Mouse (Mus musculus) regulatory T cell (primary cell): ENCODE measurements at regions not wholly inside any gene's neighbourhood (a gene's known extent, or its start where the extent isn't known, plus 50 kb on each side); places are given as distances from the start of the nearest gene placed in this dataset.

Experiments used
- in situ Hi-C: fragments of 300-600 bp; cut with MboI, MseI; formaldehyde crosslinking; loops from one replicate; pipeline ENCODE4 v1.15.1; 2025; ENCODE audit warnings: high pct_unique_total_duplicates

GRCm38 (mm10) chr10:117579210-117579609 lies 50.1 kb upstream of the Cpm start:
- in situ Hi-C loops = no loop called here

GRCm38 (mm10) chr10:117578696-117579146 lies 50.6 kb upstream of the Cpm start:
- in situ Hi-C loops = no loop called here

DNA sequence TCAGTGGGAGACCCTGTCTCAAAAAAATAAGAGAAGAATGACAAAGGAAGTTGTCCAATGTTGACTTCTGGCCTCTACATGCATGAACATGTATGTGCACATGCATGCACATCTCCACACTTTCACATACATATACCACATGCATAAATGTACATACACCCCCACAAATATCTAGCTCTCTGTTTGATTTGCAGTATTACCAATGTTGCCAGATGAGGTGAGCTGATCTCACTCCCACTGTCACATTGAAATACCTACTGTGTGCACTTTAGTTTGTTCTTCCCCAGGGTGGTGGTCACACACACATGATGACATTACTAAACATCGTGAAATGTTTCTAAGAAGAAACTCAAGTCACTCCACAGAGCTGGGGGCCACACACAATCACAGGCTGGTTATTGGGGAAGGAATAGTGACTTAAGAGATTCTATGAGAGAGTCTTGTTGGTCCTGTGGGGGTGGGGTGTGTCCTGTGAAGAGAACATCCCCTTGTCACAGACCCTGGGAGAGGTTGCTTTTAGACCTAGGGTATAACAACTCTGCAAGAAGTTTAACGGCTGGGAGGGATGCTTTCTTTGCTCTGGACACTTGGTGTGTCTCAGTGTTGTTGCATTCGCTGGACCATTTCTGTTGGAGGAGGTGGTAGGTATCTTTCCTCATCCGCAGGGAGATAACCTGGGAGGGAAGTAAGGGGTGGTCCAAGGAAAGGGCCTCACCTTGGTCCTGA lies 51.2 kb upstream of the Cpm start:
- in situ Hi-C loops = no loop called here

GRCm38 (mm10) chr10:117576881-117577730 lies 52.2 kb upstream of the Cpm start:
- in situ Hi-C loops = no loop called here

DNA sequence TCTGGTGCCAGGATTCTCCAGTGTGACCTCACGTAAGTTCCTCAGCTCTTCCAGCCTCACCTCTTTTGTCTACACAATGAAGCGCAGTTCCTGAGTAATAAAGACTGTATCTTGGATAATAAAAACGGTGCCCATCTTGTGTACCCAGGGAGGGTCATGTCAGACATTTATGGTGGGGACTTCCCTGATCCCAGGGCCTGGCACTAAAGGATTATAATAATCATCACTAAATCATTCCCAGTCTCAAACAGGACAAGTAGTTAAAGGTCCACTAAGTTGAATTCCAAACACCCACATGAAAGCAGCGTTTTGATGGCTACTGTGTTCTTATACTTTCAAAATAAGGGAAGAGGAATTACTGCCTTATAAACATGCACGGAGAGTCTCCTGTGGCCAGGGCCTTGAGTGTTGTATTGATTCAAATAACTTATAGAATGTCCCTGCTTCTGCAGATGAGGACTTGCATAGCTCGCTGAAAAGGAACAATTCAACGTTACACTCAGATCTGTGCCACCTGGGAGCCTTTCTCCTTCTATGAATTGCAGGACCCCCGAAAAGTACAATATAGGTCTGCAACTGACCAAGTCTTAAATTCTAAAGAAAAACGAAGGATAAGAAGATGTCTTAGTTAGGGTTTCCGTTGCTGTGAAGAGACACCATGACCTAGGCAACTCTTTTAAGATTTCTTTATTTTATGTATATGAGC lies 53.0 kb upstream of the Cpm start:
- in situ Hi-C loops = no loop called here

DNA sequence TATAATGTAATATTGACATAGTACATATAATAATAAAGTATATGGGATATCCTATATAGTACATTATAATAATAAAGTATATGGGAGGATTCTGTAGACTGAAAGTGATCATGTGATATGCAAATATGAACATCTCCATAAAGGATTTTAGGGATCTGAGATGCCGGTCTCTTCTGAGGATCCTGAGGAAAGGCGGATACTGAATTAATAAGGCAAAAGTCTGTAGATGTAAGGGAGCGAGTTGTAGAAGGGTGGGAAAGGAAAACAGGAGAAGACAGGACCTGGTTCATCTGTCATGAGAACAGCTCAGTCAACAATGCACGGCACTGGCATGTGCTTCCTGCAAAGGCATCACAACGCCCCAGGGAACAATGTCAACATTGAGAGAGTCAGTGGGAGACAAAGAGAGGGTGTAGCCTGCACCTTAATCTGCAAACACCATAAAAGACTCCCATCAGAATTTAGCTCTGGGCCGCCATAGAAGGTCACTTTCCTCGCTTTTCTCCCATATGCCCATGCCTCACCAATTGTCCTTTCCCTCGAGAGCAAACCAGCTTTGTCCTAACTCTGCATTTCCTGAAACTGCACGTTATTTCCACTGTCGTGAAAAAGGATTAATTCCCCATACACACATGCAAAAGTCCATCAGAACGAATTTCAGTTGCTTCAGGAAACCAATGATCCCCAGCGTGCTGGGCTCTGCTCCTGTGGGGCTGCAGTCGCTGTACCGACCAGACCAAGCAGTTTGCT lies 53.7 kb upstream of the Cpm start:
- in situ Hi-C loops = no loop called here

DNA sequence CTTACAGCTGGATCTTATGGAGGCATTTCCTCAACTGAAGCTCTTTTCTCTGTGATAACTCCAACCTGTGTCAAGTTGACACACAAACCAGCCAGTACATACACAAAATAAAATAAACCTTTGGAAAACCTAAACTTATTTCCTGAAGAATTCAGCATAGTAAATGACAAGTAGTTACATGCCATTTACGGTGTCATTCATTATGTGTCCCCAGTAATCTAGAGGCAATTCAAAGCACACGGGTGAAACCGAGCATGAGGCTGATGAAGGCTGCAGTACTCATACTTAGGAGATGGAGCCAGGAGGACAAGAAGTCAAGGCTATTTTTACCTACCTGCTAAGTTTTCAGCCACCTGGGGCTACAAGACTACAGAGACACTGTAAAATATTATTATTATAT lies 54.4 kb upstream of the Cpm start:
- in situ Hi-C loops = no loop called here

DNA sequence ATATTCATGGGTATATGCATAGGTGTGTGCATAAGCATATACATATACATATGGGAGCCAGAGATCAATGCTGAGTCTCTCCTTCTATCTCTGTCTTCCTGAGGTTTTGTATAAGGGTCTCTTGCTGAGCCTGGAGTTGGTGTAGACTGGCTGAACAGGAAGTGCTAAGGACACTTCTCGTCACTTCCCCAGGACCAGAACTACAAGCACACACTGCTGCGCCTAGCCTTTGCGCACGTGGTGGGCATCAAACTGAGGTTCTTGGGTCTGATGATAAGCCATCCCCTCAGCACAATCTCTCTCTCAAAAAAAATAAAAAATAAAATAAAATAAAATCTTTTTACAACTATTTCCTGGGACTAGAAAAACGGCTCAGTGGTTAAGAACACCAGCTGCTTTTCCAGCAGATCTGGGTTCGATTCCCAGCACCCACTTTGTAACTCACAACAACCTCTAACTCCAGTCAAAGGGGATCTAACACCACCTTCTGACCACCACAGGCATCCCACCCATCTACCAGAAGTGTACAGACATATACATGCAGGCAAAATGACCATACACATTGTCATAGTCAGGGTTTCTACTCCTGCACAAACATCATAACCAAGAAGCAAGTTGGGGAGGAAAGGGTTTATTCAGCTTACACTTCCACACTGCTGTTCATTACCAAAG lies 55.1 kb upstream of the Cpm start:
- in situ Hi-C loops = no loop called here

GRCm38 (mm10) chr10:117573596-117573850 lies 55.8 kb upstream of the Cpm start:
- in situ Hi-C loops = no loop called here

- in situ Hi-C loops = no loop called here
These were observed 56.3 kb upstream of the Cpm start for GRCm38 (mm10) chr10:117572746-117573595.

DNA sequence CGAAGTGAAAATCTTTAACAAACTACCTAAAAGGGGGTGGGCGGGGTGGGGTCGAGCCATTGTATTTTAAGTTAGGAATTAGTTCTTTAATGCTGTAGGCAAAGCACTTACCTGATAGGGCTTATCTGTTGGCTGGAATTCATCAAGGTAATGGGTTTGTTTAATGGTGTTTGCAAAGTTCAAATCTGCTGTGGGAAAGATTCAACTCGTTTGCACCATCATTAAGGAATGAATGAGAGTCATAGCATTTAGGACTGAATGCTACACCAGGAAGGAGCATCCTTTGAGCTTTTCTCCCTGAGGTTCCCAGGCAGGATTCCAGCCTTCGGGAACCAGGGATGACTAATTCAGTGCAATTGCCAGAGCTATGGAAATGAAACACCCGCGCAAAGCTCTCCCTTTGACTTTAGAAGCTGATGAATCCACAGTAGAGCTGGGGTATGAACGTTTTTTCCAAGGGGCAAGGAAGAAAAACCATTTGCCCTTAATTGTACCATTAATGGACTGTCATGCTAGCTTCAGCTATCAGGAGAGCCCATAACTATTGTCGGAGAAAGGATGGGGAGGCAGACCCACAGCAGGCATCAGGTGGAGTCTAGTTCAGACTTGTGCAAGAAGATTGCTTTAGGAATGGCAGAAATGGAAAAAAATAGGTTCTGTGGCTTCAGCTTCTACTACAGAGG lies 57.3 kb upstream of the Cpm start:
- in situ Hi-C loops = no loop called here

- in situ Hi-C loops = no loop called here
These were observed 58.1 kb upstream of the Cpm start for GRCm38 (mm10) chr10:117570971-117571861.

DNA sequence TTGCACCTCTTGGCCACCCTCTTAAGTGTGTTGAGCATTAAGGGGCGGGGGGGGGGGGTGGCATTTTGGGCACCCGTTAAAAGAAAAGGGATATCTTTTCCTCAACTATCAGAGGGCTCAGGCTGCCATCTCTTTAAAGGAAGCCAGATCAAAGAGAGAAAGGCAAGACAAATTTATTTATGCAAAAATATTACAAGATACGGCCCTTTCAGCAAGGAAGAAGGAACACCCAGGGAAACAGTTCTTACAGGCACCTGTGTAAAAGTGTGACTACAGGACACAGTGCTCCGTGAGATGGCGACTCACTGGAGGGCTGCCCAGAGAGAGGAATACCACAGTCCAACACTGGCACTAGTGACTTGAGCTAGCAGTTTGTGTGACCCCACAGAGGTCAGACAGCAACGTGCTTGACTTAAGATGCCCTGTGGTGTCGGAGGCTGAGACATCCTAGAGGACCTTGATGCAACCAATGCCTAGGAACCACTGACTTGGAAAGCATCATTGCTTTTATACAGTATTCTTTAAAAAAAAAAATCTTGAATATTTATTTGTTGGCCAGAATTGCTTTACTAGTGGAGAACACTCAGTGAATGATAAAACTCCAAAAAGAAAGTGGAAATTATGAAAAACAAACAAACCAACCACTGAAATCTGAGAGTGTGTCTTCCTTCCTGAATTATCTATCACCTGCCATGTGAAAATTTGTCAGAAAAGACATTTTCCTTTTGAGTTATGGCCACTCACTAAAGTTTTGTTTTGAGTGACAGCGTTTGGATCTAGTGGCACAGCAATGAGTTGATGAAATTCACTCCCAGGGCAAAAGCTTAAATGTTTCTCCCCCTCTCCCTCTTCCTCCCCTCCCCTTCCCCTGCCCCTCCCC lies 59.0 kb upstream of the Cpm start:
- in situ Hi-C loops = no loop called here

- in situ Hi-C loops = no loop called here
These were observed 59.8 kb upstream of the Cpm start for GRCm38 (mm10) chr10:117569301-117570079.

- in situ Hi-C loops = no loop called here
These were observed 60.6 kb upstream of the Cpm start for GRCm38 (mm10) chr10:117568472-117569300.

DNA sequence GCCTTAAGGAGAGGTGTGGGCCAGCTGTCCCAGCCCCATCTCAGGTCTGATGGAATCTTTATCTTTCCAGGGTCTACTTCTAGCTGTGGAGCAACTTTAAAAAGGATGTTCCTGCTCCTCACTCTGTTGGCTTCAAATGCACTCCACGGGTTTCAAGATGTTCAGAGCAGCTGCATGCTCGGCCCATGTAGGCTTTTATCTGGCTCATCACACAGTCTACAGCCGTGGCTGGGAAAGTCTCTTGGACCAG lies 61.2 kb upstream of the Cpm start:
- in situ Hi-C loops = no loop called here
